Mouse (Mus musculus) intestine, embryonic 14.5 days (tissue): ENCODE data around the gene Rpa3. TPM values are rescaled to one million over a fixed set of nuclear protein-coding genes. Genes with fewer than 3 reads are reported as not detected.
A peak's percentile ranks its signal among the peaks of the same experiment; 100 is the strongest.

Source experiments
- ATAC-seq: fragments of 200-750 bp; cut with Nextera tagmentation; replicated peaks from 2 replicates; pipeline ENCODE4 v1.8.0; 2017; ENCODE audit warnings: low read depth, moderate number of reproducible peaks, moderate TSS enrichment, moderate library complexity; ENCODE audit not compliant: low FRiP score, low TSS enrichment
- DNase-seq: peaks from one replicate; pipeline ENCODE4 v3.0.0-alpha.2; 2018; ENCODE audit warnings: low spot score
- H3K27ac ChIP-seq: fragments of 300-500 bp; sonication (generic); 2 replicates; pipeline ENCODE4 v1.5.1; 2014; ENCODE audit warnings: low read depth, mild to moderate bottlenecking, control low read depth
- H3K27me3 ChIP-seq: fragments of 300-500 bp; sonication (generic); replicated peaks from 2 replicates; pipeline ENCODE4 v1.6.1; 2014; ENCODE audit warnings: low read length, control low read depth; ENCODE audit not compliant: control insufficient read depth, insufficient read depth
- H3K36me3 ChIP-seq: fragments of 300-500 bp; sonication (generic); 2 replicates; pipeline ENCODE4 v1.6.1; 2014; ENCODE audit warnings: low read length, control low read depth; ENCODE audit not compliant: control insufficient read depth, insufficient read depth
- H3K4me1 ChIP-seq: fragments of 300-500 bp; sonication (generic); replicated peaks from 2 replicates; pipeline ENCODE4 v1.6.1; 2014; ENCODE audit warnings: low read length, control low read depth, mixed read lengths; ENCODE audit not compliant: control insufficient read depth, insufficient read depth
- H3K4me2 ChIP-seq: fragments of 300-500 bp; sonication (generic); 2 replicates; pipeline ENCODE4 v1.6.1; 2014; ENCODE audit warnings: low read length
- H3K4me3 ChIP-seq: fragments of 300-500 bp; sonication (generic); 2 replicates; pipeline ENCODE4 v1.5.1; 2014; ENCODE audit warnings: low read depth, low read length, control low read depth, mixed read lengths
- H3K9ac ChIP-seq: fragments of 300-500 bp; sonication (generic); 2 replicates; pipeline ENCODE4 v1.6.1; 2014; ENCODE audit warnings: mild to moderate bottlenecking, low read length
- H3K9me3 ChIP-seq: fragments of 300-500 bp; sonication (generic); 2 replicates; pipeline ENCODE4 v1.6.1; 2016; ENCODE audit warnings: low read length, control low read depth; ENCODE audit not compliant: control insufficient read depth
- WGBS: fragments of 180-500 bp; shearing (Covaris S2); extraction: QIAGEN DNeasy Blood & Tissue Kit; methylation state at CpG from one replicate; pipeline ENCODE4 v1.1.7; 2014; 5-methylcytosine and 5-hydroxymethylcytosine counted together
- polyA plus RNA-seq: library from polyadenylated mRNA; unstranded; fragments of >200 nt; fragmentation: Nextera tagmentation; extraction: Ambion mirVana; gene quantifications from 2 replicates; pipeline ENCODE4 v1.2.1, GENCODE M21; 2014

Gene Rpa3
- polyA plus RNA-seq, 1 experiment from 2014 or later = 160 TPM

DNA sequence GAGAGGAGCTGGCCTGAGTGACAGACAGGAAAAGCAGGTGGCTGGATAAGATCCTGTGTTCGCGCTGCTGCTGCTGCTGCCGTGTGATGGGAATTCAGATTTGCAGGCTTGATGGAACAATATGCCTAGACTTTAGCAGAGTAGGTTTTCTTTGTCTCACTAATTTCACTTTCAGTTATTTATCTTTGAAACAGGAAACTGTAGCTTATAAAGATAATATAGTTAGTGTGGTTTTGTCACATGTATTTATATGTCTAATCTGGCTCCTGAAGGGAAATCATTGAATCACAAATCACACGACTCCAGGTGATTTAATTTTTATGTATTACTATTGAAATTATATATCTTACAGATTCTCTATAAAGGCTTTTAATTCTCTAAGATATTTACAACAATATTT is 24.3 kb upstream of the Rpa3 start:
- WGBS = 88% methylated on average over 4 of the region's 4 CpGs
- ATAC-seq = no peak
- no peaks in the 10 kb centered on the region for H3K4me1 ChIP-seq

DNA sequence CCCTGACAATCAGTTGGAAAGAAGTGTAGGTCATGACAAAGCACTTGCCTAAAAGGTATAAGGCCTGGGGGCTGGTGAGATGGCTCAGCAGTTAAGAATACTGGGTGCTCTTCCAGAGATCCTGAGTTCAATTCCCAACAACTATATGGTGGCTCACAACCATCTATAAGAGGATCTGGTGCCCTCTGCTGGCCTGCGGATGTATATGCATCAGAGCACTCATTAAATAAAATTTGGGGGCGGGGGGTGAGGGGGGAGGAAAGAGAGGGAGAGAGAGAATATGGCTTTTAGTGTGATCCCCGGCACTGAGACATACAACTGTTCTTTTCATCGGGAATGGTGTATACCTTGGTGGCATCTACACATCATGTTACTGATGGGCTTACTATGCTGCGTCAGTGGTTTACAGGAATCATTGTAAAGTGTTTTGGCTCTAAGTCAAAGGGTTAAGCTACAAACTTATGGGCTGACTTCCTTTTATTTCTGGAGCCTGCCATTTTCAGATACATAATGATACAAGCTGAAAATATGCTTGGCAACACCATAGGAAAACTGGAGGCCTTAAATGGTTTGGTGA is 19.5 kb upstream of the Rpa3 start:
- no peak overlapping the region for H3K27ac ChIP-seq
- no peaks in the 10 kb centered on the region for H3K36me3 ChIP-seq
- H3K27me3 ChIP-seq = no peaks in the 10 kb centered on the region
- no peaks in the 10 kb centered on the region for H3K4me1 ChIP-seq
- H3K4me2 ChIP-seq = no peak overlapping the region
- 78% methylated on average over 5 of the region's 5 CpGs for WGBS
- ATAC-seq = no peak
- DNase-seq = no peak
- H3K9ac ChIP-seq = no peak overlapping the region
- no peaks in the 10 kb centered on the region for H3K9me3 ChIP-seq
- no peak overlapping the region for H3K4me3 ChIP-seq

More for the DNA sequence above, 24.3 kb upstream of the Rpa3 start:
- H3K27me3 ChIP-seq = no peaks in the 10 kb centered on the region
- no peaks in the 10 kb centered on the region for H3K9me3 ChIP-seq
- H3K36me3 ChIP-seq = no peaks in the 10 kb centered on the region
- H3K4me2 ChIP-seq = no peak overlapping the region
- H3K4me3 ChIP-seq = no peak overlapping the region
- H3K9ac ChIP-seq = no peak overlapping the region
- no peak for DNase-seq
- no peak overlapping the region for H3K27ac ChIP-seq

DNA sequence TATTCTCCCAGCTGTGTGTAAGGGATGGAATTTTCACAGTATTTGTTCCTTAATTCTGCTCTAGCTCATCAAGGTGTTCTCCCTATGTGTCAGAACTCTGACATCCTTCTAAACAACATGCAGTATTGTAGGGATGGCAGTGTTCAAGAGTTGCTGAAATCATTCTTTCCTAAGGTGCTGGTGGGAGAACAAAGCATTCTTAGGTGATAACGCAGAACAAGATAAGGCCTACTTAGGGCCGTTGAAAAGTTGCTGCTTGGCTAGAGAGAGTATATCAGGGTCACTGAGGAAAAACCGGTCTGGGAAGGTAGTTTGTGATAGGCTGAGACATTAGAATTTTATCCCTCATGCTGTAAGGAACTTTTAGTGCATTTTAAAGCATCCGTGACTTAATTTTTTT is 17.5 kb upstream of the Rpa3 start:
- no peak for DNase-seq
- H3K36me3 ChIP-seq = no peaks in the 10 kb centered on the region
- no peak overlapping the region for H3K4me2 ChIP-seq
- no peaks in the 10 kb centered on the region for H3K27me3 ChIP-seq
- ATAC-seq = 0 out of 2 replicates have a peak, but pooled peaks have one; percentile 40
- H3K4me1 ChIP-seq = no peaks in the 10 kb centered on the region
- no peak overlapping the region for H3K9ac ChIP-seq
- no peak overlapping the region for H3K27ac ChIP-seq
- H3K4me3 ChIP-seq = no peak overlapping the region
- H3K9me3 ChIP-seq = no peaks in the 10 kb centered on the region
- WGBS = 63% methylated on average over 4 of the region's 4 CpGs

DNA sequence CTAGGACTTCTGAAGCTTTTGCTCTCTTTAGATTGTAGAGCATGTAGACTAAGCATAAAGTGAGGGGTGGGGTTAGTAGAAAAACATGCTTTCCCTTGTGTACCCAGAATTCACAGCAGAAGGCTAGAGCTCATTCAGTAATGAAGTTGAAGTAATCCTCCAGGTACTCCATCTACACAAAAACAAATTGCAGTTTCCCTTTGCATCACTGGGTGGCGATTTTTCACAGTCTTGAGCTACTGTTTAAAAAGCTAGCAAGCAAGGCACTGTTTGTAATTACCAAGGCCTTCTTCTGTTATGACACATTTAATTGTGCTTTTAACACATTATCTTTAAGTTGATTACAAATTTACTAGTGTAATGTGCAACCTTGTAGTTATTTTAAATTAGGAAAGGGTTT is 16.1 kb upstream of the Rpa3 start:
- no peak for ATAC-seq
- WGBS = 0% methylated on average over 1 of the region's 1 CpGs

DNA sequence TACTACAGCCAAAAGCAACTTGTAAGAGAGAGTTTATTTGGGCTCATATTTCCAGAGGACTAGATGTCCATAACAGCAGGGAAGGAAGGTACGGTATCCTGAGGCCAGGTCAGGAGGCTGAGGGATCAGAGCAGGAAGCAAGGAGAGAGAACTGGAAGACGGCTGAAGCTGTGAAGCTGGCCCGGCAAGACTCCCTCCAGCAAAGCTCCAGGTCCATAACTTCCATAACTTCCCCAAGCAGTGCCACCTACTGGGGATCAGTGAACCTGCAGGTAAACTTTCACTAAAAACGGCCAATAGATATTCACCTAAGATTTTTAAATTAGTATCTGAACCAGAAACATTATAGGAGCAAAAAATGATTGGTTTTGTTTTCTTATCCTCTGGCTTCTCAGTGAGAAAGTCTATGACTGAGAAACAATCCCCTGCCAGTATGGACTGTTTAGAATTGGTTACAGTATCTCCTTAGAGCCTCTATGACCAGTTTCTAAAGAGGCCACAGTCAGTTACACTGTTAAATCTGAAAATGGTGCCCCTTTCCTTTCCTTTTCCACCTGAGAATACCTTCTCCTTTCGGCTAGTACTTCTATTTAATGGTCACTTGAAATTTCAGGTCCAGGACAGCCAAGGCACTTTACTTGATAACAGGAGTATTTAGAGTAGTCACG is 15.5 kb upstream of the Rpa3 start:
- no peak for ATAC-seq
- Histone ChIP-seq H3K27ac (no peak overlapping the region), H3K4me1 (no peaks in the 10 kb centered on the region), H3K9ac (no peak overlapping the region), H3K36me3 (no peaks in the 10 kb centered on the region), H3K9me3 (no peaks in the 10 kb centered on the region), H3K4me2 (no peak overlapping the region), H3K4me3 (no peak overlapping the region), H3K27me3 (no peaks in the 10 kb centered on the region)
- DNase-seq = peak; percentile 71
- 37% methylated on average over 6 of the region's 6 CpGs for WGBS

More for the DNA sequence above, 16.1 kb upstream of the Rpa3 start:
- H3K9me3 ChIP-seq = no peaks in the 10 kb centered on the region
- no peaks in the 10 kb centered on the region for H3K36me3 ChIP-seq
- H3K27ac ChIP-seq = no peak overlapping the region
- no peak for DNase-seq
- H3K4me2 ChIP-seq = no peak overlapping the region
- H3K4me3 ChIP-seq = no peak overlapping the region
- H3K4me1 ChIP-seq = no peaks in the 10 kb centered on the region
- H3K27me3 ChIP-seq = no peaks in the 10 kb centered on the region
- no peak overlapping the region for H3K9ac ChIP-seq

DNA sequence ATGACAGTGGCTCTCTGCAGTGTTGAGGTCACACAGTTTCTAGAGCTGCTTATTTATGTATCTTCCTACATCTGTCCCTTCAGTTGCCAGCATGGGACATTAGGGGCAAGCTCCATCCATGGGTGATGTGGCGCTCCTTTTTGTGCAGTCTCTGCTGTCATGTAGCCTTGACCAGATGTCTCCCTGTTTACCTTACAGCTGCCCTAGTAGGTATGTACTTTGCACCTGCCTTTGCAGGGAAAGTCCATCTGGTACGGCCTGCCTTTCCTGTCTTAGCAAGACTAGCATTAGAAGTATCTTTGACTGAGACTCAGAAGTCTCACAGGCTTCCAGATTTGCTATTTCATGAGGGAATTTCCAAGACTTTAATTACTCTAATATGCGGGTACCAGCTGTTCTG is 12.1 kb upstream of the Rpa3 start:
- Histone ChIP-seq H3K27ac (no peak overlapping the region), H3K4me1 (no peaks in the 10 kb centered on the region), H3K4me2 (no peak overlapping the region), H3K36me3 (no peaks in the 10 kb centered on the region), H3K4me3 (no peak overlapping the region), H3K9ac (no peak overlapping the region), H3K27me3 (no peaks in the 10 kb centered on the region), H3K9me3 (no peaks in the 10 kb centered on the region)
- DNase-seq = no peak
- ATAC-seq = no peak
- 80% methylated on average over 3 of the region's 3 CpGs for WGBS

DNA sequence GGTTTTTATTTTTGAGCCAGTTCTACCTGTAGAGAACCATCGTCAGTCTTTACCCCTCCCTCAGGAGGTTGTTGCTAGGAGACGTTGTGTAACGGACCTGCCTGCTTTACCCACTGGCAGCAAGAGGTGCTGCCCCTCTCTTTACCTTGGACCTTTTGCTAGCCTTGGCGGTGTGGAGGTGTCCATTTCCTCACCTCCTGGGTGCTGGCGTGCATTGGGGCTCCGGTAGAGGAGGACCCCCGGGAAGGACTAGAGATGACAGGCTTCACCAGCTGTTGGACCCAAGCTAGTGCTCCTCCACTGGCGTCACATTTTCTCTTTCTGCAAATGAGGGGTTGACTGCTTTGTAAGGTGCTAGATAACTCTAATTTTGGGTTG is 683 bp upstream of the Rpa3 start:
- DNase-seq (no peak), ATAC-seq (no peak)
- Histone ChIP-seq H3K4me2 (peak overlapping the region; percentile 88), H3K36me3 (peaks cover 13% of the 10 kb centered on the region; the same call in 1 of the 2 replicates), H3K4me1 (no peaks in the 10 kb centered on the region; the same call in 1 of the 2 replicates), H3K4me3 (peak overlapping the region; percentile 62), H3K9ac (peak overlapping the region; percentile 72), H3K27ac (no peak overlapping the region), H3K9me3 (no peaks in the 10 kb centered on the region), H3K27me3 (no peaks in the 10 kb centered on the region)
- WGBS = 0% methylated on average over 8 of the region's 8 CpGs

DNA sequence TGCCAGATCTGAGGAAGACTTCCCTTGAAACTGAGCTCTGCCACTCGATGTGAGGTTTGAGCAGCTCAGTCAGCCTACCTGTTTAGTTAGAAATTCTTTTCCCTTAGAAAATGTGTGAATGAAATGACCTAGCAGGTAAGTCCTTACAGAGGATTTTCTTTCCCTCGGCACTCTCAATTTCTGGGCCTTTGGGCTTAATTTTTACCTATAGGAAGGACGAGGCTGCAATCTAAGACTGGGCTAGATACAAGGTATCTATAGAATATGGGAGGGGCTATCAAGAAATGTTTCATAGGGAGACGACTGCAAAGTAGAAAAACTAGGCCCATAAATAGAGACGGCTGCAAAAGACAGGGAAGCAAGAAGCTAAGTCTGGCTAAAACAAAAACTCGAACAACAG is 657 bp downstream of the Rpa3 start:
- no peaks in the 10 kb centered on the region for H3K9me3 ChIP-seq
- peak overlapping the region; percentile 4; the same call in 1 of the 2 replicates for H3K27ac ChIP-seq
- ATAC-seq (no peak), DNase-seq (peak; percentile 55)
- no peaks in the 10 kb centered on the region for H3K27me3 ChIP-seq
- no peaks in the 10 kb centered on the region; the same call in 1 of the 2 replicates for H3K4me1 ChIP-seq
- peaks cover 19% of the 10 kb centered on the region; the same call in 1 of the 2 replicates for H3K36me3 ChIP-seq
- WGBS = 7% methylated on average over 6 of the region's 6 CpGs
- H3K9ac ChIP-seq = peak overlapping the region; percentile 55
- H3K4me2 ChIP-seq = peak overlapping the region; percentile 85
- peak overlapping the region; percentile 62 for H3K4me3 ChIP-seq

DNA sequence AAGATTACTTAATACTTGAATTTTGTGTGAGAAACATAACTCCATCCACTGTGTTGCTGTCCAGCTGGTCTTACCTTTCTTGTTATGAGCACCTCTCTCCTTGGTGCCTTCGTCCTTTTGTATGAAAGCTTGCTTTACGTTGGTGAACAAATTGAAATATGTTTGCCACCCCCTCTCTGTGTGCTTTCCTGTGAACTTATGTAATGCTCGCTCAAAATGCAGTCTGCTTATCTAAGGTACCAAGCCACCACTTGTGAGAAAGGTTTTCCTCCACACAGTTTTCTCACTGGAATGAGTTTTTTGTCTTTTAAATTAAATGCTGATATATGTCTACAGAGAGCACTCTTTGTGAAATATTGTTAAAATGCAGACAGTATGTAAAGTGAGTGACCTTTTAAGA is 30.4 kb downstream of the Rpa3 start:
- Histone ChIP-seq H3K4me2 (no peak overlapping the region), H3K27ac (no peak overlapping the region), H3K4me3 (no peak overlapping the region), H3K36me3 (peaks cover 57% of the 10 kb centered on the region), H3K9ac (no peak overlapping the region), H3K27me3 (no peaks in the 10 kb centered on the region), H3K9me3 (no peaks in the 10 kb centered on the region), H3K4me1 (no peaks in the 10 kb centered on the region)
- no peak for ATAC-seq
- no peak for DNase-seq
- 94% methylated on average over 3 of the region's 3 CpGs for whole genome bisulfite sequencing
